Mouse (Mus musculus): Measurements from ENCODE around the gene Higd1c. TPM values are rescaled to one million over a fixed set of nuclear protein-coding genes. Genes with fewer than 3 reads are reported as not detected.

The Higd1c gene
- polyA plus RNA-seq, 2 experiments = not detected

DNA sequence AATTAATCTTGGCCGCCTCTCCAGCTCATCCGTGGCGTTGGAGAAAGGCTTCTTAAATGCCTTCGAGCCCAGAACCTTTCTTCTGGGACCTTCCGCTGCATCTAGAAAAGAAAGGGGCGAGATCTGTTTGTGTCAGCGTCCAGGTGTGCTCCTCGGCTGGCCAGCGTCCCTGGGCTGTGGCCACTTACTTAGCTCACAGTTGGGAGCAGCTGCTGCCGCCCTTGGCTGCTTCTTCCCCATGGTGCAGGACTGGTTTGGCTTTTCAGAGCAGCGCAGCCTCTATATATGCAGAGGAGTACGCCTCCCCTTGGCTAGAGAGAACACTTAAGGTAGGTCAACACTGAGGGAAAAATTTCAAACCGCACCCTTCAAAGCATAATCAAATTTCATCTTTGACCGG lies 59.6 kb downstream of the Higd1c start:
- H3K9ac ChIP-seq (replicated peaks) = peak overlapping the region; percentile 79
- no peak for ATAC-seq (ENCODE audit: insufficient read depth)
- H3K4me1 ChIP-seq (replicated peaks; ENCODE audit: control insufficient read depth in 2 of 2, insufficient read depth in 2 of 2, low read length in 1 of 2) = peaks cover 29 to 32% of the 10 kb centered on the region in 2 experiments
- no peak for DNase-seq (ENCODE audit: low read depth in 3 of 3, low spot score in 3 of 3)
- 4% methylated on average over 14 of the region's 14 CpGs for WGBS (ENCODE audit: insufficient replicate concordance)
- H3K4me2 ChIP-seq (ENCODE audit: low read depth) = peak overlapping the region; percentile 100
- TF ChIP-seq CTCF (IDR thresholded peaks at IDR 0.05; ENCODE audit: low read depth) (peak; percentile 20; the same call in 1 of the 2 replicates), EP300 (IDR thresholded peaks at IDR 0.05; ENCODE audit: low read depth) (no peak)
- no peaks in the 10 kb centered on the region for H3K9me3 ChIP-seq (ENCODE audit: control insufficient read depth, low read length)
- H3K4me3 ChIP-seq (ENCODE audit: insufficient read depth in 1 of 2, low read depth in 2 of 2, low read length in 2 of 2) = peak overlapping the region; percentile 40 to 100
- H3K27me3 ChIP-seq (ENCODE audit: control insufficient read depth, insufficient read depth, low read length) = peaks cover 12% of the 10 kb centered on the region
- no peak overlapping the region for H3K27ac ChIP-seq
- H3K36me3 ChIP-seq (replicated peaks; ENCODE audit: control insufficient read depth, insufficient read depth, low read depth) = no peaks in the 10 kb centered on the region; the same call in 1 of the 2 replicates

DNA sequence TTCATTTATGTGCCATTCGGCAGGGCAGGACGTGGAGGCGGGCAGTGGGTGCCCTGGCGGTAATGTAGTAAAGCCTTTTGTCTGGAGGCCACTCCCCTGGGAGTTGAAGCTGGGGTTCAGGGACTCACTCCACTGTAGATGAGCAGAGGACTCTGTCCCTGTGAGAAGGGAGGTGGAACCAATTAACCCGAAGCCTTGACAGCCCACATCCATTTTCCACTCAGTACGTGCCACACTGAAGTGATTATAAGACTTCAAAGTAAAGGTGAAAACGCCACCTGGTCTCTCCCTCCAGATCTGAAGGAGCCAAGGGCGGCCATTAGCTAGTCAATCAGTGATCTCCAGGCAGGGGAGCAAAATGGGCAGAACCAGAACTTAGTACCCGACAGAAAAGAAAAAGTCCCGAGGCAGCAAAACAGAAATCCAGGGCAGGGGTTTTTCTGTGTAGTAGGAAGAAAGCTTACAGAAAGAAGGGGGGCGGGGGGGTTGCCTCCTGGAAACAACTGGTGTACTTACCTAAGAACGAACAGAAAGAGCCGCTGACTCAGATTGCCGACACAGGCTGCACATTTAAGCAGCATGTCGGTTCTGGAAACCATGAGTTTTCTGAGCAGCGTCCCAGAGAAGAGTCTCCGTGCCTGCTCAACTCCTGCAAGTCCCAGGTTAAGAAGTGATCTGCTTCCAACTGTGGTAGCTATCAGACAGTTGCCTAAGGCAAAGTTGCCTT lies 60.2 kb downstream of the Higd1c start, which contains the start of gene Slc11a2:
Gene Slc11a2, minus strand, starts transcription at position 677 of the 727 bp plus-strand sequence.
- WGBS (ENCODE audit: insufficient replicate concordance) = 32% methylated on average over 17 of the region's 17 CpGs
- TF ChIP-seq CTCF (IDR thresholded peaks at IDR 0.05; ENCODE audit: low read depth) (no peak), EP300 (IDR thresholded peaks at IDR 0.05; ENCODE audit: low read depth) (no peak)
- Histone ChIP-seq H3K4me2 (ENCODE audit: low read depth) (peak within 1 kb of the TSS; percentile 100), H3K9ac (replicated peaks) (peak within 1 kb of the TSS; percentile 79), H3K4me3 (ENCODE audit: insufficient read depth in 1 of 2, low read depth in 2 of 2, low read length in 2 of 2) (peak within 1 kb of the TSS; percentile 40 to 100), H3K27me3 (ENCODE audit: control insufficient read depth, insufficient read depth, low read length) (peaks cover 12% of the 10 kb centered on the region), H3K4me1 (replicated peaks; ENCODE audit: control insufficient read depth in 2 of 2, insufficient read depth in 2 of 2, low read length in 1 of 2) (peaks cover 22 to 25% of the 10 kb centered on the region in 2 experiments), H3K9me3 (ENCODE audit: control insufficient read depth, low read length) (no peaks in the 10 kb centered on the region), H3K36me3 (replicated peaks; ENCODE audit: control insufficient read depth, insufficient read depth, low read depth) (no peaks in the 10 kb centered on the region), H3K27ac (no peak within 1 kb of the TSS)
- no peak for ATAC-seq (ENCODE audit: insufficient read depth)
- DNase-seq (ENCODE audit: low read depth in 3 of 3, low spot score in 3 of 3) = no peak

GRCm38 (mm10) chr15:100428296-100428905 lies 64.1 kb downstream of the Higd1c start:
- DNase-seq (ENCODE audit: low read depth in 3 of 3, low spot score in 3 of 3) = no peak

DNA sequence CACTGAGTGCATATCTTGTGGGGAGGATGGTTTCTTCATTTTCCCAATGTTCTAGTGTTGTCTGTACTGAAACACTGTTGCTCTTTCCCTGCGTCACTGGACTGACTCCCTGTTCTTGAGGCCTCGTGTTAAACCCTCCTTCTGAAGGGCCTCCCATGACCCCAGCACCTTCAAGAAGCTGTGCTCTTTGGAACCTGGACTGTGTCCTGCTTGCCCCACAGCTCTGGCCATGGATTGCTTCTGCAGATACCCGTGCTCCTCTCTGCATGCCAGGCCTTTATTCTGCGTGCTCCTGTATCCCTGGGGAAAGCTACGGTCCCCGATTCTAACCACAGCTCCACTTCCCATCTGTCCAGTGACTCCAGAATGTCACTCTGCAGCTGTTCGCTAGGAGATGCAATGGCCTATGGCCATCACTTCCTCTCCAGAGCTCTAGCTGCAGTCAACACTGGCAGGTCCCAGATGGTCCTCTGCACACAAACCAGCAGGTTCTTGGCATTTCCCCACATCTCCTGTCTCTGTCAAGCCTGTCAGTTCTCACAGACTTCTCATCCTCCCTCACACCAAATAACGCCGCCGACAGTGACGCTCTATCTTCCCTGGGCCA lies 65.7 kb downstream of the Higd1c start:
- Histone ChIP-seq H3K27me3 (ENCODE audit: control insufficient read depth, insufficient read depth, low read length) (no peaks in the 10 kb centered on the region), H3K9me3 (ENCODE audit: control insufficient read depth, low read length) (no peaks in the 10 kb centered on the region), H3K27ac (no peak overlapping the region), H3K36me3 (replicated peaks; ENCODE audit: control insufficient read depth, insufficient read depth, low read depth) (no peaks in the 10 kb centered on the region), H3K4me2 (ENCODE audit: low read depth) (no peak overlapping the region), H3K9ac (replicated peaks) (no peak overlapping the region), H3K4me3 (ENCODE audit: insufficient read depth in 1 of 2, low read depth in 2 of 2, low read length in 2 of 2) (no peak overlapping the region), H3K4me1 (replicated peaks; ENCODE audit: control insufficient read depth in 2 of 2, insufficient read depth in 2 of 2, low read length in 1 of 2) (peaks cover 12 to 13% of the 10 kb centered on the region in 2 experiments)
- no peak for ATAC-seq (ENCODE audit: insufficient read depth)
- no peak for DNase-seq (ENCODE audit: low read depth in 3 of 3, low spot score in 3 of 3)
- no peak for TF ChIP-seq EP300 (IDR thresholded peaks at IDR 0.05; ENCODE audit: low read depth)
- WGBS (ENCODE audit: insufficient replicate concordance) = 70% methylated on average over 11 of the region's 11 CpGs

More at GRCm38 (mm10) chr15:100428296-100428905, 64.1 kb downstream of the Higd1c start:
- Histone ChIP-seq H3K9ac (replicated peaks) (no peak overlapping the region), H3K4me1 (replicated peaks; ENCODE audit: control insufficient read depth in 2 of 2, insufficient read depth in 2 of 2, low read length in 1 of 2) (peaks cover 12 to 16% of the 10 kb centered on the region in 2 experiments), H3K9me3 (ENCODE audit: control insufficient read depth, low read length) (no peaks in the 10 kb centered on the region), H3K4me2 (ENCODE audit: low read depth) (no peak overlapping the region), H3K4me3 (ENCODE audit: insufficient read depth in 1 of 2, low read depth in 2 of 2, low read length in 2 of 2) (no peak overlapping the region), H3K27me3 (ENCODE audit: control insufficient read depth, insufficient read depth, low read length) (peaks cover 12% of the 10 kb centered on the region), H3K27ac (no peak overlapping the region), H3K36me3 (replicated peaks; ENCODE audit: control insufficient read depth, insufficient read depth, low read depth) (no peaks in the 10 kb centered on the region)
- 76% methylated on average over 13 of the region's 13 CpGs for WGBS (ENCODE audit: insufficient replicate concordance)
- ATAC-seq (ENCODE audit: insufficient read depth) = no peak
- TF ChIP-seq CTCF (IDR thresholded peaks at IDR 0.05; ENCODE audit: low read depth) (no peak), EP300 (IDR thresholded peaks at IDR 0.05; ENCODE audit: low read depth) (no peak)

GRCm38 (mm10) chr15:100433234-100433633 lies 68.9 kb downstream of the Higd1c start:
- ATAC-seq (ENCODE audit: insufficient read depth) (peak; percentile 83), DNase-seq (ENCODE audit: low read depth in 3 of 3, low spot score in 3 of 3) (no peak)
- no peak for TF ChIP-seq CTCF (IDR thresholded peaks at IDR 0.05; ENCODE audit: low read depth)
- peak; percentile 66 for TF ChIP-seq EP300 (IDR thresholded peaks at IDR 0.05; ENCODE audit: low read depth)
- Histone ChIP-seq H3K4me3 (ENCODE audit: insufficient read depth in 1 of 2, low read depth in 2 of 2, low read length in 2 of 2) (no peak overlapping the region), H3K4me1 (replicated peaks; ENCODE audit: control insufficient read depth in 2 of 2, insufficient read depth in 2 of 2, low read length in 1 of 2) (peaks cover 12 to 16% of the 10 kb centered on the region in 2 experiments), H3K27ac (peak overlapping the region; percentile 3), H3K27me3 (ENCODE audit: control insufficient read depth, insufficient read depth, low read length) (no peaks in the 10 kb centered on the region), H3K4me2 (ENCODE audit: low read depth) (no peak overlapping the region; the same call in 1 of the 2 replicates), H3K36me3 (replicated peaks; ENCODE audit: control insufficient read depth, insufficient read depth, low read depth) (no peaks in the 10 kb centered on the region), H3K9me3 (ENCODE audit: control insufficient read depth, low read length) (no peaks in the 10 kb centered on the region), H3K9ac (replicated peaks) (peak overlapping the region; percentile 11; the same call in 1 of the 2 replicates)
- 26% methylated on average over 4 of the region's 4 CpGs for WGBS (ENCODE audit: insufficient replicate concordance)

Other genes starting within 250 kb of the Higd1c start
- 21.3 and 29.7 TPM in 2 replicates for gene Atf1, start 136.7 kb upstream of the Higd1c start, polyA plus RNA-seq (2012; rRNA removed)
- gene Atf1, start 136.7 kb upstream of the Higd1c start, polyA plus RNA-seq (2014; fragmentation: Nextera tagmentation; extraction: Ambion mirVana) = 24.9 and 27.6 TPM in 2 replicates
- gene Tmprss12, start 83.7 kb upstream of the Higd1c start, polyA plus RNA-seq (2012; rRNA removed) = not detected in 2 replicates
- gene Tmprss12, start 83.7 kb upstream of the Higd1c start, polyA plus RNA-seq (2014; fragmentation: Nextera tagmentation; extraction: Ambion mirVana) = not detected in 2 replicates
- gene Mettl7a1, start 60.4 kb upstream of the Higd1c start, polyA plus RNA-seq (2012; rRNA removed) = 19.1 and 22.9 TPM in 2 replicates
- gene Mettl7a1, start 60.4 kb upstream of the Higd1c start, polyA plus RNA-seq (2014; fragmentation: Nextera tagmentation; extraction: Ambion mirVana) = 4.0 and 4.7 TPM in 2 replicates
- not detected in 2 replicates for gene Mettl7a3, start 29.6 kb upstream of the Higd1c start, polyA plus RNA-seq (2012; rRNA removed)
- gene Mettl7a3, start 29.6 kb upstream of the Higd1c start, polyA plus RNA-seq (2014; fragmentation: Nextera tagmentation; extraction: Ambion mirVana) = not detected in 2 replicates
- gene Methig1, start 11.4 kb upstream of the Higd1c start, polyA plus RNA-seq (2012; rRNA removed) = 0.04 TPM in 1 of 2 replicates, not detected in the other
- gene Methig1, start 11.4 kb upstream of the Higd1c start, polyA plus RNA-seq (2014; fragmentation: Nextera tagmentation; extraction: Ambion mirVana) = 0.09 TPM in 1 of 2 replicates, not detected in the other
- gene Mettl7a2, start 11.3 kb upstream of the Higd1c start, polyA plus RNA-seq (2012; rRNA removed) = not detected in 2 replicates
- gene Mettl7a2, start 11.3 kb upstream of the Higd1c start, polyA plus RNA-seq (2014; fragmentation: Nextera tagmentation; extraction: Ambion mirVana) = 0.11 TPM in 1 of 2 replicates, not detected in the other
- 0.01 TPM in 1 of 2 replicates, not detected in the other for gene Gm5475, start 57.6 kb downstream of the Higd1c start, polyA plus RNA-seq (2012; rRNA removed)
- 0.05 TPM in 1 of 2 replicates, not detected in the other for gene Gm5475, start 57.6 kb downstream of the Higd1c start, polyA plus RNA-seq (2014; fragmentation: Nextera tagmentation; extraction: Ambion mirVana)
- gene Slc11a2, start 60.5 kb downstream of the Higd1c start, polyA plus RNA-seq (2012; rRNA removed) = 38.4 and 40.8 TPM in 2 replicates
- gene Slc11a2, start 60.5 kb downstream of the Higd1c start, polyA plus RNA-seq (2014; fragmentation: Nextera tagmentation; extraction: Ambion mirVana) = 37.7 and 38.4 TPM in 2 replicates
- gene Letmd1, start 104.5 kb downstream of the Higd1c start, polyA plus RNA-seq (2012; rRNA removed) = 15.2 and 18.1 TPM in 2 replicates
- gene Letmd1, start 104.5 kb downstream of the Higd1c start, polyA plus RNA-seq (2014; fragmentation: Nextera tagmentation; extraction: Ambion mirVana) = 9.5 and 10.6 TPM in 2 replicates
- 0.42 and 0.59 TPM in 2 replicates for gene Csrnp2, start 130.9 kb downstream of the Higd1c start, polyA plus RNA-seq (2012; rRNA removed)
- 0.58 and 0.78 TPM in 2 replicates for gene Csrnp2, start 130.9 kb downstream of the Higd1c start, polyA plus RNA-seq (2014; fragmentation: Nextera tagmentation; extraction: Ambion mirVana)
- 2.1 and 2.6 TPM in 2 replicates for gene Tfcp2, start 187.5 kb downstream of the Higd1c start, polyA plus RNA-seq (2012; rRNA removed)
- 2.5 and 2.6 TPM in 2 replicates for gene Tfcp2, start 187.5 kb downstream of the Higd1c start, polyA plus RNA-seq (2014; fragmentation: Nextera tagmentation; extraction: Ambion mirVana)
- gene Pou6f1, start 235.4 kb downstream of the Higd1c start, polyA plus RNA-seq (2012; rRNA removed) = 0.46 and 0.77 TPM in 2 replicates
- 0.19 and 0.39 TPM in 2 replicates for gene Pou6f1, start 235.4 kb downstream of the Higd1c start, polyA plus RNA-seq (2014; fragmentation: Nextera tagmentation; extraction: Ambion mirVana)

Data from liver, embryonic 14.5 days (tissue).